Mouse (Mus musculus) megakaryocyte, embryonic 14.5 days (primary cell): ENCODE results near the gene Ogfr. TPM values are rescaled to one million over a fixed set of nuclear protein-coding genes. Genes with fewer than 3 reads are reported as not detected.

ENCODE experiments used
- H3K27me3 ChIP-seq: replicated peaks from 2 replicates; pipeline ENCODE3; 2012; ENCODE audit warnings: inconsistent platforms
- H3K36me3 ChIP-seq: replicated peaks from 2 replicates; pipeline ENCODE3; 2012; ENCODE audit warnings: low read length, inconsistent platforms, mixed read lengths
- H3K4me1 ChIP-seq: 2 replicates; pipeline ENCODE4 v1.6.1; 2012; ENCODE audit warnings: inconsistent platforms
- H3K4me3 ChIP-seq: replicated peaks from 2 replicates; pipeline ENCODE3; 2012; ENCODE audit warnings: moderate library complexity, mild to moderate bottlenecking, inconsistent platforms
- H3K9me3 ChIP-seq: 2 replicates; pipeline ENCODE4 v1.6.1; 2012; ENCODE audit warnings: inconsistent platforms
- FLI1 ChIP-seq: IDR thresholded peaks from 2 replicates; pipeline ENCODE4 v1.6.1; 2012; ENCODE audit warnings: low read length, inconsistent platforms, mixed read lengths
- GATA1 ChIP-seq: IDR thresholded peaks from 3 replicates; pipeline ENCODE4 v1.6.1; 2012; ENCODE audit warnings: mixed read lengths, low read length, inconsistent platforms, borderline replicate concordance
- polyA plus RNA-seq: library from polyadenylated mRNA; stranded (reverse); fragments of >175 nt; gene quantifications from 2 replicates; pipeline ENCODE4 v1.2.3, GENCODE M21; 2012; ENCODE audit warnings: low replicate concordance; ENCODE audit not compliant: insufficient read depth

The Ogfr gene
- 94.3 and 124 TPM in 2 replicates for polyA plus RNA-seq

DNA sequence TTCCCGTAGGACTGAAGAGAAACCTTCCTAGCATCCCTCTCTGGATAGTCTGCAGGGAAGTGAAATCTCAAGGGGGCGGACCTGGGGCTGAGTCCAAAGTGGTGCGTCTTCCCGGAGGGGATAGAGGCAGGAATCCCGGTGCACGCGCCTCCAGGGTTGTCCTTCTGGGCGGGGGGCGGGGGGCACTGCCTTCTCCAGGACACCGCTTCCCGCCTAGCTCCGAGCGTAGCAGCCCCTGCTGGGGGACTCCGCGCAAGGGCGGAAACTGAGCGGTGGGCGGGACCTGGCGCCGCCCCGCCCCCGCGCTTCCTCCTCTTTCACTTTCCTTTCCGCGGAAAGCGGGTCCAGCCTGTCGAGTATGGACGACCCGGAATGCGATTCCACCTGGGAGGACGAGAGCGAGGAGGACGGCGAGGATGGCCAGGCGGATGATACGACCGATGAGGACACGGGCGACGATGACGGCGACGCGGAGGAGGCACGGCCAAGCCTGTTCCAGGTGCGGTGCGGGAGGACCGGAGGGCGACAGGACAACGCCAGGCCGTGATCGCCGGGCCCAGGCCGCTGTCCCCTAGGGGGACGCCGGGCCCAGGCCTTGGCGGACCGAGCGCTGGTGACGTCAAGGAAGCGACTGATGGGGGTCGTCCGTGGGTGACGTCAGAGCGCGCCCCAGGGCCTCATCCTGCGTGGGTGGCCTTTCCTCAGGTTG, at the start of gene Ogfr:
Gene Ogfr (plus strand): TSS at position 123 of the 709 bp plus-strand sequence.
- TF ChIP-seq FLI1 (no peak), GATA1 (no peak)
- Histone ChIP-seq H3K27me3 (no peaks in the 10 kb centered on the region), H3K9me3 (no peaks in the 10 kb centered on the region), H3K4me3 (peak within 1 kb of the TSS; percentile 92), H3K4me1 (peaks cover 58% of the 10 kb centered on the region), H3K36me3 (peaks cover 72% of the 10 kb centered on the region)

DNA sequence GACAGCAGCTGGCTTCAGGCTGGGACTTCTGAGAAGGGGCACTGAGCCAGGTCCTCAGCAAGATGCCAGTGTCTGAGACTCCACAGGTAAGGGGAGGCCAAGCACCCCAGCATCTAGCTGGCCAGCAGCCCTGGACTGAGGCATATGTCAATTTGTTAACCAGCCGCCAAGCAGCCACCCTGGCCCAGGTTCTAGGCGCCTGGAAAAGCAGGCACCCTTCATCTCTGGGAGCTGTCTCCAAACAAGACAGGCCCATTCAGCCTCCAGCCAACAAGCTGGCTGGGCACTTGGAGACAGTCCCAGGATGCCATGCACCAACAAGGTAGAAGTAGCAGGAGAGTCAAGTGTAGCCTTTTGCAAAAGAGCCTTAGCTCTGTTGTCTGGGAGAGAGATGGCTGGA, 45.4 kb upstream of the Ogfr start:
- Histone ChIP-seq H3K4me3 (no peak overlapping the region), H3K36me3 (no peaks in the 10 kb centered on the region), H3K27me3 (peaks cover 76% of the 10 kb centered on the region), H3K9me3 (no peaks in the 10 kb centered on the region), H3K4me1 (0 out of 2 replicates have a peak, but pooled peaks cover 3% of the 10 kb centered on the region)
- TF ChIP-seq FLI1: no peak
- TF ChIP-seq GATA1: no peak

- H3K9me3 ChIP-seq: no peaks in the 10 kb centered on the region
- H3K36me3 ChIP-seq: no peaks in the 10 kb centered on the region
- TF ChIP-seq FLI1 (no peak), GATA1 (no peak)
- H3K4me3 ChIP-seq: no peak overlapping the region
- 0 out of 2 replicates have a peak, but pooled peaks cover 3% of the 10 kb centered on the region for H3K4me1 ChIP-seq
- peaks cover 66% of the 10 kb centered on the region for H3K27me3 ChIP-seq
Observed at GRCm38 (mm10) chr2:180545046-180545445, 44.0 kb upstream of the Ogfr start.

- Histone ChIP-seq H3K9me3 (no peaks in the 10 kb centered on the region), H3K27me3 (peaks cover 67% of the 10 kb centered on the region), H3K4me3 (no peak overlapping the region), H3K36me3 (no peaks in the 10 kb centered on the region), H3K4me1 (0 out of 2 replicates have a peak, but pooled peaks cover 3% of the 10 kb centered on the region)
- TF ChIP-seq GATA1: no peak
- TF ChIP-seq FLI1: no peak
Observed at GRCm38 (mm10) chr2:180547384-180548106, 41.5 kb upstream of the Ogfr start.

DNA sequence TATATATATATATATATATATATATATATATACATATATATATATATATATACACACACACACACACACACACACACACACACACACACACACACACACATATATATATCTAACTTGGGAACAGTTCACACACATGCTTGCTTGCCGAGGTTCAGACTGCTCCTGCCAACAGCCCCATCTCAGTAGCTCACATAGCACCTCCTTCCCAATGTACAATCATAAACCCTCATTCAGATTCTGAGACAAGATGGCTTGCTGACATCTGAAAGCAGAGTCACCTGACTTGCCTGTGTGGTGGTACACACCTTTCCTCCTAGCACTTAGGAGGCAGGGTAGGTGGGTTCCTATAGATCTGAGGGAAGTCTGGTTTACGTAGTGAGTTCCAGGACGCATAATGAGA, 36.7 kb upstream of the Ogfr start:
- no peak for TF ChIP-seq GATA1
- TF ChIP-seq FLI1: no peak
- Histone ChIP-seq H3K4me1 (peaks cover 10% of the 10 kb centered on the region), H3K36me3 (no peaks in the 10 kb centered on the region), H3K27me3 (peaks cover 40% of the 10 kb centered on the region), H3K4me3 (no peak overlapping the region), H3K9me3 (no peaks in the 10 kb centered on the region)

- no peaks in the 10 kb centered on the region for H3K36me3 ChIP-seq
- no peak for TF ChIP-seq GATA1
- no peak for TF ChIP-seq FLI1
- no peaks in the 10 kb centered on the region for H3K9me3 ChIP-seq
- H3K4me3 ChIP-seq: no peak overlapping the region
- H3K4me1 ChIP-seq: peaks cover 10% of the 10 kb centered on the region
- peaks cover 30% of the 10 kb centered on the region for H3K27me3 ChIP-seq
Observed at GRCm38 (mm10) chr2:180555219-180555618, 33.8 kb upstream of the Ogfr start.

GRCm38 (mm10) chr2:180556470-180556869, 32.6 kb upstream of the Ogfr start:
- H3K4me3 ChIP-seq: no peak overlapping the region
- no peak for TF ChIP-seq FLI1
- TF ChIP-seq GATA1: no peak
- peaks cover 10% of the 10 kb centered on the region for H3K4me1 ChIP-seq
- H3K9me3 ChIP-seq: no peaks in the 10 kb centered on the region
- no peaks in the 10 kb centered on the region for H3K36me3 ChIP-seq
- peaks cover 19% of the 10 kb centered on the region for H3K27me3 ChIP-seq

DNA sequence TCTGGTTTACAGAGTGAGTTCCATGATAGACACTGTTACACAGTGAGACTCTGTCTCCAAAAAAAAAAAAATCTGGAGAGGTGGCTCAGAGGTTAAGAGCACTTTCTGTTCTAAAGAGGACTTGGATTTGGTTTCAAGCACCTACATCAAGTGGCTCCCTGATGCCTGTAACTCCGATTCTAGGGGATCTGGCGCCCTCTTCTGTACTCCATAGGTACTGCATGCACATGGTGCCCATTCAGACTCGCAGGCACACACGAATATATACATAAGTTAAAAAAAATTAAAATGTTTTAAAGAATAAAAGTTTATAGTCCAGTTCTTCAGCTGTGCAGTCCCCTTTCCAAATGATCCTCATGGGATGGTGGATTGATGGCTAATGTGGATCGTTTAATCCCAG, 28.8 kb upstream of the Ogfr start:
- H3K27me3 ChIP-seq: peaks cover 32% of the 10 kb centered on the region
- TF ChIP-seq FLI1 (no peak), GATA1 (no peak)
- no peak overlapping the region for H3K4me3 ChIP-seq
- no peaks in the 10 kb centered on the region for H3K9me3 ChIP-seq
- no peaks in the 10 kb centered on the region for H3K36me3 ChIP-seq
- H3K4me1 ChIP-seq: peaks cover 25% of the 10 kb centered on the region

- no peak overlapping the region for H3K4me3 ChIP-seq
- H3K36me3 ChIP-seq: no peaks in the 10 kb centered on the region
- H3K4me1 ChIP-seq: peaks cover 15% of the 10 kb centered on the region
- no peak for TF ChIP-seq GATA1
- TF ChIP-seq FLI1: no peak
- peaks cover 35% of the 10 kb centered on the region for H3K27me3 ChIP-seq
- H3K9me3 ChIP-seq: no peaks in the 10 kb centered on the region
Observed at GRCm38 (mm10) chr2:180562146-180562545, 26.9 kb upstream of the Ogfr start.

GRCm38 (mm10) chr2:180563296-180563695, 25.7 kb upstream of the Ogfr start:
- peaks cover 15% of the 10 kb centered on the region for H3K4me1 ChIP-seq
- TF ChIP-seq FLI1 (no peak), GATA1 (no peak)
- H3K36me3 ChIP-seq: no peaks in the 10 kb centered on the region
- peaks cover 38% of the 10 kb centered on the region for H3K27me3 ChIP-seq
- H3K4me3 ChIP-seq: no peak overlapping the region
- H3K9me3 ChIP-seq: no peaks in the 10 kb centered on the region
